Mouse (Mus musculus): ENCODE data around the gene Gdf3.

GRCm38 (mm10) chr6:122607700-122608099, 2.2 kb downstream of the Gdf3 start:
- TF ChIP-seq ZC3H11A (IDR thresholded peaks at IDR 0.05; ENCODE audit: borderline replicate concordance, low read depth, low read length), result no peak
- TF ChIP-seq CHD2 (IDR thresholded peaks at IDR 0.05; ENCODE audit: low read depth, low read length), result no peak
- TF ChIP-seq ZNF384 (IDR thresholded peaks at IDR 0.05; ENCODE audit: low read depth, low read length), result no peak
- no peak for TF ChIP-seq HCFC1 (IDR thresholded peaks at IDR 0.05; ENCODE audit: borderline replicate concordance, insufficient read depth, low read length)

Measured in ES-E14 (cell line).